Mouse (Mus musculus): ENCODE results near the gene 6330409D20Rik. TPM values are rescaled to one million over a fixed set of nuclear protein-coding genes. Genes with fewer than 3 reads are reported as not detected.

The 6330409D20Rik gene
- polyA plus RNA-seq (2015; fragmentation: Nextera tagmentation; extraction: Ambion mirVana): 0.30 TPM in 2 replicates

- peak within 1 kb of the TSS; percentile 26 for H3K4me3 ChIP-seq (ENCODE audit: low read depth, low read length)
- H3K9ac ChIP-seq (replicated peaks; ENCODE audit: low read depth): no peak within 1 kb of the TSS
- H3K36me3 ChIP-seq (ENCODE audit: insufficient read depth, low read length): no peaks in the 10 kb centered on the region
- TF ChIP-seq EP300 (IDR thresholded peaks at IDR 0.05) (no peak), CTCF (IDR thresholded peaks at IDR 0.05) (no peak)
- peak within 1 kb of the TSS; percentile 1; the same call in 1 of the 2 replicates for H3K27ac ChIP-seq (ENCODE audit: low read length)
- H3K4me2 ChIP-seq (replicated peaks; ENCODE audit: low read depth, low read length): peak within 1 kb of the TSS; percentile 61
- peak; percentile 0; the same call in 1 of the 2 replicates for ATAC-seq
- H3K9me3 ChIP-seq (ENCODE audit: low read length): no peaks in the 10 kb centered on the region
- DNase-seq (ENCODE audit: low spot score): no peak
- WGBS: 18% methylated on average over 11 of the region's 11 CpGs
- peaks cover 9% of the 10 kb centered on the region; the same call in 1 of the 2 replicates for H3K4me1 ChIP-seq (ENCODE audit: insufficient read depth, low read depth, low read length)
- H3K27me3 ChIP-seq (replicated peaks; ENCODE audit: insufficient read depth, low read length): no peaks in the 10 kb centered on the region
Measured at GRCm38 (mm10) chr2:32740916-32741272, at the start of gene 6330409D20Rik. Gene 6330409D20Rik (minus strand): TSS chr2:32741016.

- H3K9ac ChIP-seq (replicated peaks; ENCODE audit: low read depth): no peak overlapping the region
- no peak overlapping the region for H3K4me3 ChIP-seq (ENCODE audit: low read depth, low read length)
- DNase-seq (ENCODE audit: low spot score) (no peak), ATAC-seq (no peak)
- no peaks in the 10 kb centered on the region for H3K9me3 ChIP-seq (ENCODE audit: low read length)
- no peak overlapping the region for H3K4me2 ChIP-seq (replicated peaks; ENCODE audit: low read depth, low read length)
- no peaks in the 10 kb centered on the region for H3K36me3 ChIP-seq (ENCODE audit: insufficient read depth, low read length)
- 40% methylated on average over 2 of the region's 2 CpGs for WGBS
- TF ChIP-seq CTCF (IDR thresholded peaks at IDR 0.05) (no peak), EP300 (IDR thresholded peaks at IDR 0.05) (no peak)
- H3K27me3 ChIP-seq (replicated peaks; ENCODE audit: insufficient read depth, low read length): no peaks in the 10 kb centered on the region
- H3K27ac ChIP-seq (ENCODE audit: low read length): no peak overlapping the region
- no peaks in the 10 kb centered on the region for H3K4me1 ChIP-seq (ENCODE audit: insufficient read depth, low read depth, low read length)
Measured at GRCm38 (mm10) chr2:32788581-32788980, 47.8 kb upstream of the 6330409D20Rik start.

- Histone ChIP-seq H3K27me3 (replicated peaks; ENCODE audit: insufficient read depth, low read length) (no peaks in the 10 kb centered on the region), H3K36me3 (ENCODE audit: insufficient read depth, low read length) (no peaks in the 10 kb centered on the region), H3K4me3 (ENCODE audit: low read depth, low read length) (no peak overlapping the region), H3K4me2 (replicated peaks; ENCODE audit: low read depth, low read length) (no peak overlapping the region), H3K9ac (replicated peaks; ENCODE audit: low read depth) (no peak overlapping the region), H3K27ac (ENCODE audit: low read length) (no peak overlapping the region), H3K9me3 (ENCODE audit: low read length) (no peaks in the 10 kb centered on the region), H3K4me1 (ENCODE audit: insufficient read depth, low read depth, low read length) (no peaks in the 10 kb centered on the region)
- TF ChIP-seq CTCF (IDR thresholded peaks at IDR 0.05) (peak; percentile 69), EP300 (IDR thresholded peaks at IDR 0.05) (no peak)
- WGBS: 66% methylated on average over 6 of the region's 6 CpGs
- DNase-seq (ENCODE audit: low spot score): peak; percentile 60
- ATAC-seq: no peak
Measured at GRCm38 (mm10) chr2:32787176-32787575, 46.4 kb upstream of the 6330409D20Rik start.

- Histone ChIP-seq H3K27ac (ENCODE audit: low read length) (no peak within 1 kb of the TSS), H3K27me3 (replicated peaks; ENCODE audit: insufficient read depth, low read length) (no peaks in the 10 kb centered on the region), H3K36me3 (ENCODE audit: insufficient read depth, low read length) (no peaks in the 10 kb centered on the region), H3K4me3 (ENCODE audit: low read depth, low read length) (no peak within 1 kb of the TSS), H3K4me1 (ENCODE audit: insufficient read depth, low read depth, low read length) (no peaks in the 10 kb centered on the region), H3K9ac (replicated peaks; ENCODE audit: low read depth) (no peak within 1 kb of the TSS), H3K9me3 (ENCODE audit: low read length) (no peaks in the 10 kb centered on the region), H3K4me2 (replicated peaks; ENCODE audit: low read depth, low read length) (no peak within 1 kb of the TSS)
- no peak for TF ChIP-seq CTCF (IDR thresholded peaks at IDR 0.05)
- no peak for TF ChIP-seq EP300 (IDR thresholded peaks at IDR 0.05)
- DNase-seq (ENCODE audit: low spot score) (peak; percentile 80), ATAC-seq (peak; percentile 68)
- 46% methylated on average over 4 of the region's 4 CpGs for WGBS
Measured at GRCm38 (mm10) chr2:32784048-32784681, 43.3 kb upstream of the 6330409D20Rik start, which contains the start of gene Cfap157. Gene Cfap157 (minus strand): TSS chr2:32784428.

GRCm38 (mm10) chr2:32781710-32782109, 40.9 kb upstream of the 6330409D20Rik start:
- no peak overlapping the region for H3K4me3 ChIP-seq (ENCODE audit: low read depth, low read length)
- H3K4me2 ChIP-seq (replicated peaks; ENCODE audit: low read depth, low read length): no peak overlapping the region
- H3K27me3 ChIP-seq (replicated peaks; ENCODE audit: insufficient read depth, low read length): no peaks in the 10 kb centered on the region
- H3K9ac ChIP-seq (replicated peaks; ENCODE audit: low read depth): no peak overlapping the region
- H3K4me1 ChIP-seq (ENCODE audit: insufficient read depth, low read depth, low read length): no peaks in the 10 kb centered on the region
- no peaks in the 10 kb centered on the region for H3K9me3 ChIP-seq (ENCODE audit: low read length)
- ATAC-seq (no peak), DNase-seq (ENCODE audit: low spot score) (no peak)
- H3K36me3 ChIP-seq (ENCODE audit: insufficient read depth, low read length): no peaks in the 10 kb centered on the region
- WGBS: 74% methylated on average over 6 of the region's 6 CpGs
- no peak overlapping the region for H3K27ac ChIP-seq (ENCODE audit: low read length)
- no peak for TF ChIP-seq CTCF (IDR thresholded peaks at IDR 0.05)
- TF ChIP-seq EP300 (IDR thresholded peaks at IDR 0.05): no peak

GRCm38 (mm10) chr2:32779714-32780113, 38.9 kb upstream of the 6330409D20Rik start:
- no peak overlapping the region for H3K27ac ChIP-seq (ENCODE audit: low read length)
- H3K27me3 ChIP-seq (replicated peaks; ENCODE audit: insufficient read depth, low read length): no peaks in the 10 kb centered on the region
- no peaks in the 10 kb centered on the region for H3K9me3 ChIP-seq (ENCODE audit: low read length)
- ATAC-seq (no peak), DNase-seq (ENCODE audit: low spot score) (no peak)
- H3K4me3 ChIP-seq (ENCODE audit: low read depth, low read length): no peak overlapping the region
- TF ChIP-seq CTCF (IDR thresholded peaks at IDR 0.05): no peak
- no peak for TF ChIP-seq EP300 (IDR thresholded peaks at IDR 0.05)
- H3K36me3 ChIP-seq (ENCODE audit: insufficient read depth, low read length): no peaks in the 10 kb centered on the region
- no peak overlapping the region for H3K4me2 ChIP-seq (replicated peaks; ENCODE audit: low read depth, low read length)
- WGBS: 81% methylated on average over 6 of the region's 6 CpGs
- no peak overlapping the region for H3K9ac ChIP-seq (replicated peaks; ENCODE audit: low read depth)
- H3K4me1 ChIP-seq (ENCODE audit: insufficient read depth, low read depth, low read length): peaks cover 6% of the 10 kb centered on the region; the same call in 1 of the 2 replicates
